Mouse (Mus musculus) E14TG2a.4 (cell line): ENCODE measurements at regions not wholly inside any gene's neighbourhood (a gene's known extent, or its start where the extent isn't known, plus 50 kb on each side); places are given as distances from the start of the nearest gene placed in this dataset.

Experiments
- CTCF ChIP-seq: conservative IDR thresholded peaks from 2 replicates; pipeline ENCODE4 v1.5.1; 2014; ENCODE audit warnings: low read length
- NANOG ChIP-seq: IDR thresholded peaks from 2 replicates; pipeline ENCODE4 v1.6.1; 2014; ENCODE audit warnings: borderline replicate concordance, low read length, mixed read lengths
- POU5F1 ChIP-seq: IDR thresholded peaks from 2 replicates; pipeline ENCODE4 v1.6.1; 2014; ENCODE audit warnings: low read length, borderline replicate concordance

- TF ChIP-seq CTCF, result no peak
- no peak for TF ChIP-seq NANOG
- TF ChIP-seq POU5F1, result no peak
Observed at GRCm38 (mm10) chr12:27431338-27431737, 89.0 kb upstream of the Sox11 start.
